Mouse (Mus musculus) kidney, adult 8-10 months (tissue): ENCODE results near the gene Nop10.
A peak's percentile ranks its signal among the peaks of the same experiment; 100 is the strongest.

ENCODE experiments used
- DNase-seq, 2 experiments: peaks; one replicate each; pipeline ENCODE4 v3.0.0; 2022

The Nop10 gene

GRCm38 (mm10) chr2:112261748-112262653, at the start of gene Nop10:
Gene Nop10, plus strand, starts transcription at chr2:112261926.
- peak; percentile 80 to 86 for DNase-seq

GRCm38 (mm10) chr2:112215977-112216376, 45.7 kb upstream of the Nop10 start:
- DNase-seq = peak in 1 of 2 experiments; percentile 3

- no peak for DNase-seq
Measured at GRCm38 (mm10) chr2:112217614-112218013, 44.1 kb upstream of the Nop10 start.

DNA sequence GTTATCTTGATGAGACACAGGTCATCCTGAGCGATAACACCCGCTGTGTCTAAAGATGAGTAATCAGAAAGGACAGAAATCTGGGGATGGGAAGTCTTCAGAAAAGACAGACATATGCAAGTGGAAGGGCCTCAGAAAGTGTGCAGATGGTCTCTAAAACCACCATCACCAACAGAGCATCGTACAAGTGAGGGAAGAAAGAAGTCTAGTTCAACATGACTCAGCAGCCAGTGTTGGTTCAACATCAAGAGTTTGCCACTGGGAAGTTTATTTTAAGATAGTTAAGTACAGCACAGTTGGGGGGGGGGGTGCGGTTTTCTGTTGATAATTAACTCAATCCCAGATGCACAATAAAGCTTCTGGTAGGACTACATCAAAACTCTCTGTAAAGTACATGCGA, 40.8 kb upstream of the Nop10 start:
- no peak for DNase-seq

- no peak for DNase-seq
Measured at GRCm38 (mm10) chr2:112222607-112223006, 39.1 kb upstream of the Nop10 start.

DNA sequence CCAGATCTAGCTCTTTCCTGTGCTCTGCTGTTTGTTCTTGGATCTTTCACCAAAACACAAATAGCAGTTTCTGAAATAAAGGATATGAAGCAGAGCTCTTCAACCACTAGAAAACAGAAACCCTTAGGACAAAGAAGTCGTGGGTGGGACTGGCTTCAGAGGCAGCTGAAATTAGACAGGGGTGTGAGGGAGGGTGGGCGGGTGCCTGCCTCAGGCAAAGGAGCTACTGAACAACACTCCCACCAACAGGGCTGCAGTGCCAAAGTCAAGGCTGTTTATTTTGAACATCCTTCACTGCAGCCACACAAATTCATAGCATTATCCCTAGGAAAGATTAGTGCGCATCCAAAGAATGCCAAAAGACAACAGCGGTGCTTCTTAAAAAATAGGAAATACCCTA, 37.4 kb upstream of the Nop10 start:
- DNase-seq = no peak

DNA sequence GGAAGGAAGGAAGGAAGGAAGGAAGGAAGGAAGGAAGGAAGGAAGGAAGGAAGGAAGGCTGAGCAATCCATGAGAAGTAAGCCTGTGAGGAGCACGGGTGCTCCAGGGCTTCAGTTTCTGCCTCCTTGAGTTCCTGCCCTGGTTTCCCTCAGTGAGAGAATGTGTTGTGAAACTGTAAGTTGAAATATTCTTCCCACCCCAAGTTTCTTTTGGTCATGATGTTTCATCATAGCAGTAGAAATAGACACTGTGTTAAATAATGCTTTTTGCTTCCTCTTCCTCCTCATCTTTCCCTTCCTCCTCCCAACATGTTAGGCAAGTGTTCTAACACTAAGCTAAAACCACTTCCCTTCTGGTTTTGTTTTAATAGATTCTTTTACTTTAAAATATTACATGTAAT, 29.1 kb upstream of the Nop10 start:
- DNase-seq = no peak

- DNase-seq = no peak
Measured at GRCm38 (mm10) chr2:112236620-112237019, 25.1 kb upstream of the Nop10 start.

DNA sequence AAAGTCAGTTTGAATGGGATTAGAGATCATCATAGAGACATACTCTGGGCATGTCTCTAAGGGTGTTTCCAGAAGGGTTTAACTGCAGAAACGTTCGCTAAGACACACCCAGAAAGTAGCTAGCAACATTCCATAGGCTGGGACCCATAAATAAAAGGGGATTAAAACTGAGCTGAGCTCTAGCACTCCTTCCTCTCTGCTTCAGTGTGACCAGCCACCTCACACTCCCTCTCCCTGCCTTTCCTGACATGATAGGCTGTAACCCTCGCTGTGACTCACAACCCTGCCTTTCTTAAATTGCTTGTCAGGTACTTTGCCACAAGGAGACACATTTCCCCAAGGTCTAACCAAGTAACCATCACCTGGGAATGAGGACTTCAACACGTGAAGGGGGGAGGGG, 23.7 kb upstream of the Nop10 start:
- DNase-seq = no peak

GRCm38 (mm10) chr2:112239212-112239934, 22.4 kb upstream of the Nop10 start, which contains the start of gene Lpcat4:
Gene Lpcat4, plus strand, starts transcription at chr2:112239468.
- DNase-seq = peak; percentile 64 to 83

DNA sequence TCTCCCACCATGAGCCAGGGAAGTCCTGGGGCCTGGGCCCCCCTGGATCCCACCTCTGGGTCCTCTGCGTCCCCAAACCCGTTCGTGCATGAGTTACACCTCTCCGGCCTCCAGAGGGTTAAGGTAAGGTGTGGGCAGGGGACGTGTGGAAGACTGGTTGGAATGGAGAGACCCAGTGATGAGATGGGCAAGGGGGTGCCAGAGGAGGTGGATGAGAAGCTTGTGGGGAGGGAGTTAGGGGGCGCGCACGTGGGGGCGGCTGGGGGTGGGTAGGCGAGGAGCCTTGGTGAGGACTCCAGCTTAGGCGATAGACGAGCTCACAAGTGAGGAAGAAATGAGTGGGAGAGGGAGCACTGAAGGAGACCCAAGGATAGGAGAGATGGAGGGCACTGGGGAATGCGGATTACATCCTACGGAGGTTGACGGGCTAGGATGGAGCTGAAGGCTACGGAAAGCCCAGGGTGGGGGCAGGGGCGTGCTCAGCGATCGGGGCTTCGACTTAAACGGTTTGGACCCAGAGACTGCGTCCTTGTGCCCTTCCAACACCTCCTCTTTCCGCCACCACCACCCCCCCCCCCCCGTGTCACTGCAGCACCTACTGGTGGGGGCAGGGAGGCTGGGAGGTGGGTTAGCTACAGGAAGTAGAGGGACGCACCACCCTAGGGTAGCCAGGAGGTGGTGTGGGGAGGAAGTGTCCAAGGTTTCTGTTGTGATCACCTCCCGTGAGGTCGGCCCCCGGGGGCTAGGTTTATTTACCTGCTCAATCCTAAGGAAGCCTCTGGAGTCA, 21.6 kb upstream of the Nop10 start:
- no peak for DNase-seq

- DNase-seq = no peak
Measured at GRCm38 (mm10) chr2:112241787-112242186, 19.9 kb upstream of the Nop10 start.

- no peak for DNase-seq
Measured at GRCm38 (mm10) chr2:112245307-112245706, 16.4 kb upstream of the Nop10 start.

DNA sequence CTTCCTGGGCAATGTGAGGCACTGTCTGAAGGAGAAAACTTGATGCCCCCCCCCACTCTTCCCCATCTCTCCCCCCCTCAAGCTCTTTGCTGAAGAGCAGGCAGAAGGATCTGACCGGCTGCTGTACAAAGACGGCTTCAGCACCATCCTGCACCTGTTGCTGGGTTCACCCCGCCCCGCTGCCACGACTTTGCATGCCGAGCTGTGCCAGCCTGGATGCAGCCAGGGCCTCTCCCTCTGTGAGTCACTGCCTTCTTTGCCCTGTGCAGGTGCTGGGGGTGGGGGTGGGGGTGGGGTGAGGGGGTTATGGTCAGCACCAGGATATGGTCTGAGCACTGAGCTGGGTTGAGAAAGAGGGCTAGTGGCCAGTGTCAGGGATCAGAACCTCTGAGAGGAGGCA, 15.5 kb upstream of the Nop10 start:
- no peak for DNase-seq

GRCm38 (mm10) chr2:112247323-112247722, 14.4 kb upstream of the Nop10 start:
- DNase-seq = no peak

GRCm38 (mm10) chr2:112249780-112250453, 11.8 kb upstream of the Nop10 start:
- DNase-seq = no peak

- no peak for DNase-seq
Measured at GRCm38 (mm10) chr2:112254675-112255515, 6.8 kb upstream of the Nop10 start.

- DNase-seq = no peak
Measured at GRCm38 (mm10) chr2:112259241-112259962, 2.3 kb upstream of the Nop10 start, which contains the start of gene Nutm1. Gene Nutm1, minus strand, starts transcription at chr2:112259291.

GRCm38 (mm10) chr2:112262779-112263295, 1.1 kb downstream of the Nop10 start:
- no peak for DNase-seq

DNA sequence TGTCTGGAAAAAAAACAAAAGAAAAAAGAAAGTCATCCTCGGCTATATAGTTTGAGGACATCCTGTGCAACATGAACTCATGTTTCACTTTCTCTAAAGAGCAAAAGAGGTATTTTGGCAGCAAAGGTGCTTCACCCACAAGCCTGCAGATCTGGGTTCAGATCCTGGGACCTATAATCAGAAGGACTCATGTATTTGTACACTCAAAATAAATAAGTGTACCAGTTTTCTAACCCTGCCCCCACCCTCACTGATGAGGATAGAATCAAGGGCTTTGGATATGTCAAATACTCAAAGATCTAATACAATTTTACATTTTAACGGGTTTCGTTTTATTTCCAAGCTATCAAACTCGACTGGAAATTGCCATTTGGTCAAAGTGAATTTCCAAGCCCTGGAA, 2.6 kb downstream of the Nop10 start:
- no peak for DNase-seq
